Mouse (Mus musculus): ENCODE data around the gene Spata21.

GRCm38 (mm10) chr4:141099956-141100355 lies 11.8 kb downstream of the Spata21 start:
- no peak for TF ChIP-seq GATA1 (IDR thresholded peaks at IDR 0.05; ENCODE audit: borderline replicate concordance, low read length)
- no peak for TF ChIP-seq CTCF (IDR thresholded peaks at IDR 0.05; ENCODE audit: low read depth, low read length)
- TF ChIP-seq TAL1 (conservative IDR thresholded peaks at IDR 0.05; ENCODE audit: low read depth, low read length): no peak
- TF ChIP-seq POLR2AphosphoS5 (IDR thresholded peaks at IDR 0.05; ENCODE audit: insufficient replicate concordance, low read depth, low read length): no peak

All from G1E (cell line).